Mouse (Mus musculus) intestine, postnatal 0 days (tissue): ENCODE results near the gene Gm21304. TPM values are rescaled to one million over a fixed set of nuclear protein-coding genes. Genes with fewer than 3 reads are reported as not detected.
"Not testable (repeated sequence)": the region's sequence is repeated elsewhere in the genome, so short reads cannot be mapped to it uniquely, and the experiment has no call there.

Experiments used
- ATAC-seq: fragments of 200-750 bp; cut with Nextera tagmentation; 2 replicates; pipeline ENCODE4 v1.8.0; 2017; ENCODE audit warnings: mild to moderate bottlenecking, moderate TSS enrichment, moderate library complexity
- H3K27ac ChIP-seq: fragments of 300-500 bp; sonication (generic); 2 replicates; pipeline ENCODE4 v1.5.1; 2014; ENCODE audit warnings: mild to moderate bottlenecking, low read depth, low read length, moderate library complexity
- H3K27me3 ChIP-seq: fragments of 300-500 bp; sonication (generic); replicated peaks from 2 replicates; pipeline ENCODE4 v1.6.1; 2014; ENCODE audit warnings: low read length, mixed read lengths; ENCODE audit not compliant: control insufficient read depth, insufficient read depth
- H3K36me3 ChIP-seq: fragments of 300-500 bp; sonication (generic); 2 replicates; pipeline ENCODE4 v1.6.1; 2014; ENCODE audit warnings: mild to moderate bottlenecking, moderate library complexity; ENCODE audit not compliant: control insufficient read depth, insufficient read depth
- H3K4me1 ChIP-seq: fragments of 300-500 bp; sonication (generic); replicated peaks from 2 replicates; pipeline ENCODE4 v1.6.1; 2014; ENCODE audit warnings: antibody characterized with exemption, low read length, mixed read lengths; ENCODE audit not compliant: control insufficient read depth, insufficient read depth
- H3K4me2 ChIP-seq: fragments of 300-500 bp; sonication (generic); replicated peaks from 2 replicates; pipeline ENCODE4 v1.6.1; 2014; ENCODE audit warnings: low read depth, mild to moderate bottlenecking, moderate library complexity
- H3K4me3 ChIP-seq: fragments of 300-500 bp; sonication (generic); 2 replicates; pipeline ENCODE4 v1.5.1; 2014; ENCODE audit warnings: low read depth, low read length
- H3K9ac ChIP-seq: fragments of 300-500 bp; sonication (generic); 2 replicates; pipeline ENCODE4 v1.6.1; 2014; ENCODE audit warnings: mild to moderate bottlenecking, low read depth, low read length
- H3K9me3 ChIP-seq: fragments of 300-500 bp; sonication (generic); 2 replicates; pipeline ENCODE4 v1.6.1; 2016; ENCODE audit warnings: mixed run types; ENCODE audit not compliant: control insufficient read depth
- WGBS: fragments of 180-500 bp; shearing (Covaris S2); extraction: QIAGEN DNeasy Blood & Tissue Kit; methylation state at CpG from one replicate; pipeline ENCODE4 v1.1.7; 2014; 5-methylcytosine and 5-hydroxymethylcytosine counted together
- polyA plus RNA-seq: library from polyadenylated mRNA; unstranded; fragments of >200 nt; fragmentation: Nextera tagmentation; extraction: Ambion mirVana; gene quantifications from 2 replicates; pipeline ENCODE4 v1.2.1, GENCODE M21; 2015

The Gm21304 gene
- not detected in 2 replicates for polyA plus RNA-seq

- not testable (repeated sequence) for H3K4me1 ChIP-seq, H3K9ac ChIP-seq, H3K9me3 ChIP-seq, H3K36me3 ChIP-seq, H3K4me2 ChIP-seq, H3K27me3 ChIP-seq, H3K4me3 ChIP-seq, ATAC-seq, H3K27ac ChIP-seq
- WGBS, result no CpG with 5 or more reads among the region's 3 CpGs
These were observed at the start of gene Gm21304 for GRCm38 (mm10) chr10:104168215-104168614. Gm21304 (plus strand) TSS chr10:104168515.

- ATAC-seq, H3K9ac ChIP-seq, H3K27ac ChIP-seq, H3K9me3 ChIP-seq, H3K4me3 ChIP-seq, H3K4me1 ChIP-seq, H3K4me2 ChIP-seq, H3K36me3 ChIP-seq, H3K27me3 ChIP-seq: not testable (repeated sequence)
- no CpG with 5 or more reads among the region's 3 CpGs for WGBS
These were observed 25.6 kb upstream of the Gm21304 start, which contains the start of gene Gm21293 for GRCm38 (mm10) chr10:104142687-104143086. Gm21293 (plus strand) TSS chr10:104142987.

DNA sequence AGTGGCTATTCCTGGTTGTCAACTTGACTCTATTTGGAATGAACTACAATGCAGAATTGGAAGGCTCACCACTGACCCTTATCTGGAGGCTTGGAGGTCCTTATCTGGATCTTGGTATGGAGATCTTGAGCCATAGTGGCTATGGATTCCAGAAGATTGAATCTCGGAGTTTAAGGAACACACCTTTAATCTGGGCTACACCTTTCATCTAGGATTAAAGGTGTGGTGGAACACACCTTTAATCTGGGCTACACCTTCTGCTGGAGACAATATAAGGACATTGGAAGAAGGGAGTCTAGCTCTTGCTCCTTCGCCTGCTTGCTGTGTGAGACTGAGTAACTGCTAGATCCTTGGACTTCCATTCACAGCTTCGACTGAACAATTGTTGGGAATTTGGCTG is 17.1 kb upstream of the Gm21304 start, which contains the start of gene Gm6763:
TSS of gene Gm6763 (plus strand) at position 301 of the 400 bp plus-strand sequence.
- H3K9ac ChIP-seq, H3K9me3 ChIP-seq, H3K4me1 ChIP-seq, ATAC-seq, H3K36me3 ChIP-seq, H3K27me3 ChIP-seq, H3K27ac ChIP-seq, H3K4me3 ChIP-seq, H3K4me2 ChIP-seq: not testable (repeated sequence)
- no CpG with 5 or more reads among the region's 3 CpGs for WGBS

GRCm38 (mm10) chr10:104159706-104160105 is 8.6 kb upstream of the Gm21304 start, which contains the start of gene Gm8764:
Gm8764 (plus strand) TSS chr10:104160006.
- H3K27me3 ChIP-seq, H3K36me3 ChIP-seq, H3K4me2 ChIP-seq, H3K4me1 ChIP-seq, H3K27ac ChIP-seq, H3K4me3 ChIP-seq, H3K9me3 ChIP-seq, H3K9ac ChIP-seq, ATAC-seq: not testable (repeated sequence)
- no CpG with 5 or more reads among the region's 3 CpGs for WGBS

- H3K27ac ChIP-seq, H3K4me3 ChIP-seq: not testable (repeated sequence)
- WGBS, result no CpG with 5 or more reads among the region's 3 CpGs
These were observed 8.4 kb downstream of the Gm21304 start, which contains the start of gene Gm21312 for GRCm38 (mm10) chr10:104176724-104177123. Gm21312 (plus strand) TSS chr10:104177024.

GRCm38 (mm10) chr10:104185233-104185632 is 16.9 kb downstream of the Gm21304 start, which contains the start of gene Gm20765:
Gm20765 (plus strand) TSS chr10:104185533.
- not testable (repeated sequence) for H3K36me3 ChIP-seq, H3K27me3 ChIP-seq, H3K9ac ChIP-seq, H3K27ac ChIP-seq, H3K9me3 ChIP-seq, H3K4me1 ChIP-seq, H3K4me2 ChIP-seq, H3K4me3 ChIP-seq, ATAC-seq
- WGBS, result no CpG with 5 or more reads among the region's 3 CpGs

More at GRCm38 (mm10) chr10:104176724-104177123, 8.4 kb downstream of the Gm21304 start, which contains the start of gene Gm21312:
- not testable (repeated sequence) for H3K9ac ChIP-seq, H3K4me2 ChIP-seq, H3K27me3 ChIP-seq, ATAC-seq, H3K4me1 ChIP-seq, H3K9me3 ChIP-seq, H3K36me3 ChIP-seq

DNA sequence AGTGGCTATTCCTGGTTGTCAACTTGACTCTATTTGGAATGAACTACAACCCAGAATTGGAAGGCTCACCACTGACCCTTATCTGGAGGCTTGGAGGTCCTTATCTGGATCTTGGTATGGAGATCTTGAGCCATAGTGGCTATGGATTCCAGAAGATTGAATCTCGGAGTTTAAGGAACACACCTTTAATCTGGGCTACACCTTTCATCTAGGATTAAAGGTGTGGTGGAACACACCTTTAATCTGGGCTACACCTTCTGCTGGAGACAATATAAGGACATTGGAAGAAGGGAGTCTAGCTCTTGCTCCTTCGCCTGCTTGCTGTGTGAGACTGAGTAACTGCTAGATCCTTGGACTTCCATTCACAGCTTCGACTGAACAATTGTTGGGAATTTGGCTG is 25.4 kb downstream of the Gm21304 start, which contains the start of gene Gm4340:
TSS of gene Gm4340 (plus strand) at position 301 of the 400 bp plus-strand sequence.
- H3K27ac ChIP-seq, H3K9ac ChIP-seq, H3K36me3 ChIP-seq, H3K27me3 ChIP-seq, H3K9me3 ChIP-seq, H3K4me2 ChIP-seq, ATAC-seq, H3K4me1 ChIP-seq, H3K4me3 ChIP-seq: not testable (repeated sequence)
- no CpG with 5 or more reads among the region's 3 CpGs for WGBS
